Mouse (Mus musculus) layer of hippocampus, adult 2 months (tissue): ENCODE data around the gene Aldh2. TPM values are rescaled to one million over a fixed set of nuclear protein-coding genes. Genes with fewer than 3 reads are reported as not detected.

ENCODE experiments used
- DNase-seq, 2 experiments: peaks; one replicate each; pipeline ENCODE4 v3.0.0; 2022; ENCODE audit warnings: low spot score in 2 of 2
- H3K27ac ChIP-seq: fragments of 200-600 bp; 2 replicates; pipeline ENCODE4 v1.8.1; 2022
- H3K4me3 ChIP-seq: fragments of 200-600 bp; 2 replicates; pipeline ENCODE4 v1.8.1; 2022; ENCODE audit warnings: mild to moderate bottlenecking
- CTCF ChIP-seq: fragments of 200-600 bp; conservative IDR thresholded peaks from 2 replicates; pipeline ENCODE4 v1.8.1; 2022; ENCODE audit warnings: antibody characterized with exemption, mild to moderate bottlenecking, moderate library complexity
- total RNA-seq, 2 experiments: library from RNA; stranded (reverse); gene quantifications; 2 replicates each; pipeline ENCODE4 v1.2.3; 2021

The Aldh2 gene
- total RNA-seq, 2 experiments from 2014 or later: 125 to 134 TPM

DNA sequence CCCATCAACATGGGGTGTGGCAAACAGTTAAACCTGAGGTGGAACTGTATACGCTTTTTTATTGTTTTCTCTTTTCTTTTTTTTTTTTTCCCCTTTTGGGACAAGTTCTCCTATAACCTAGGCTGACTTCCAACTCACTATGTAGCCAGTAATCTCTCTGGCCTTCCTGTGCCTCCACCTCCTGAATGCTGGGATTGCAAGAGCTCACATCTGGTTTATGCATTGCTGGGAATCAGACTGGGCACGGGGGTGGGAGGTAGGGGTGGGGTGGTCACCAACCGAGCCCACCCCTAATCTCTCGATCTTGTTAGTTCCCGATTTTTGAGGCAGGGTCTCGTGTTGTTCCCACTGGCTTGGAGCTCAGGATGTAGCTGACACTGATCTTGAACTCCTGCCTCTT lies 3.7 kb downstream of the Aldh2 start:
- DNase-seq: no peak
- no peak overlapping the region for H3K27ac ChIP-seq
- no peak overlapping the region for H3K4me3 ChIP-seq
- TF ChIP-seq CTCF: no peak

- DNase-seq: peak; percentile 55 to 83
- Histone ChIP-seq H3K27ac (peak overlapping the region; percentile 93), H3K4me3 (no peak overlapping the region)
- no peak for TF ChIP-seq CTCF
Measured at GRCm38 (mm10) chr5:121586400-121587039, 7.1 kb downstream of the Aldh2 start.

DNA sequence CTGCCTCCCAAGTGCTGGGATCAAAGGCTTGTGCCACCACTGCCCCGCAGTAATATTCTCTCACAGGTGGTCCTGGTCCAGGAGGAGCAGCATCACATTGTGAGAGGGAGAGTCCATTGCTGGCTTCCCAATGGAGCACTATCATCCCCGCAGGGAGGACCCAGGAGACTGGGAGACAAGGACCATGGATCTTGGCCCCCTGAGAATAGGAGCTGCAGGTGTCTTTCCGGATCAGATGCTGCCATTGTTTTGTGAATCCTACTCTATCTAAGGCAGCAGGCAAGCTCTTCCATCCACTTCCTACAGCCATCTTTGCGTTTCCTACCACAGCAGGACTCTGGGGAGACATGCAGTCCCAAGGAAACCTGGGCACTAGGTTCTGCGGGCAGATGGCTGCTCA lies 7.9 kb downstream of the Aldh2 start:
- H3K27ac ChIP-seq: peak overlapping the region; percentile 93
- H3K4me3 ChIP-seq: no peak overlapping the region
- DNase-seq: no peak
- TF ChIP-seq CTCF: no peak

GRCm38 (mm10) chr5:121585005-121585404 lies 8.6 kb downstream of the Aldh2 start:
- no peak for DNase-seq
- 0 out of 2 replicates have a peak overlapping the region, but pooled peaks have one; percentile 93 for H3K27ac ChIP-seq
- H3K4me3 ChIP-seq: no peak overlapping the region
- TF ChIP-seq CTCF: no peak

GRCm38 (mm10) chr5:121583765-121584501 lies 9.7 kb downstream of the Aldh2 start:
- Histone ChIP-seq H3K4me3 (no peak overlapping the region), H3K27ac (peak overlapping the region; percentile 82)
- peak; percentile 76 for TF ChIP-seq CTCF
- DNase-seq: peak; percentile 65 to 69

DNA sequence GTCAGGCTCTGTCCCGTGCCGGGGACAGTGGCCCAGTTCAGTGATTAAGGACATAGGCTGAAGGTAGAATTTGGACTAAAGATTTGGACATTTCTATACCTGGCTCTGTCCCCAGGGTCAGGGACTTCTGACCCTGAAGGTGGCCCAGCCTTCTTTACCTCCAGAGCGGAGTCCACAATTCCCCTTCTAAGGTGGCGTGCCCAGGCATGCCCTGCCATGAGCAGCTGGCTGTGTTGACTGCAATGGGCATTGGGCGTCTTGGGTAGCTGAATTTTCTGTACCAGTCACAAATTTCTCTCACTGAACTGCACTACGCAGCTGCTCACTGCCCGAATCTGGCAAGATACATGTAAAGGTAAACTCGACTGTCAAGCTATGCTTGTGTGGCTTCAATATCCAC lies 11.7 kb downstream of the Aldh2 start:
- no peak for TF ChIP-seq CTCF
- Histone ChIP-seq H3K4me3 (no peak overlapping the region), H3K27ac (no peak overlapping the region)
- no peak for DNase-seq

- no peak for DNase-seq
- Histone ChIP-seq H3K4me3 (no peak overlapping the region), H3K27ac (no peak overlapping the region)
- no peak for TF ChIP-seq CTCF
Measured at GRCm38 (mm10) chr5:121576927-121577488, 16.6 kb downstream of the Aldh2 start.

DNA sequence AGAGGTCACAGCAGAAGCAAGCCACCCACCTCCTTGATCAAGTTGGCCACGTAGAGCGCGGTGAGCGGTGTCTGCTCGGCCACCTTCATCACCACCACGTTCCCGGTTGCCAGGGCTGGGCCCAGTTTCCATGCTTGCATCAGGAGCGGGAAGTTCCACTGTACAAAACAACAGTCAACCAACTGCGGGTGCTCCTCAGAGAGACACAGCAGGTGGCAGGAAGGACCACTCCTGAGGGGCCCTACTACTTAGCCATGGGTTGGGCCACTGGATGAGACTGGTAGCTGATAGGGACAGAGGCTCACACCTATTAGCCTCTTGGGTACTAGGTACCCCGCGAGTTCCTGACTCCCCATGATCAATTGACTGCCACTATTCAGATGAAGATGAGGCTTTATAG lies 17.8 kb downstream of the Aldh2 start:
- H3K4me3 ChIP-seq: no peak overlapping the region
- no peak overlapping the region for H3K27ac ChIP-seq
- DNase-seq: no peak
- no peak for TF ChIP-seq CTCF

GRCm38 (mm10) chr5:121574145-121574544 lies 19.5 kb downstream of the Aldh2 start:
- Histone ChIP-seq H3K27ac (no peak overlapping the region), H3K4me3 (no peak overlapping the region)
- DNase-seq: no peak
- no peak for TF ChIP-seq CTCF

DNA sequence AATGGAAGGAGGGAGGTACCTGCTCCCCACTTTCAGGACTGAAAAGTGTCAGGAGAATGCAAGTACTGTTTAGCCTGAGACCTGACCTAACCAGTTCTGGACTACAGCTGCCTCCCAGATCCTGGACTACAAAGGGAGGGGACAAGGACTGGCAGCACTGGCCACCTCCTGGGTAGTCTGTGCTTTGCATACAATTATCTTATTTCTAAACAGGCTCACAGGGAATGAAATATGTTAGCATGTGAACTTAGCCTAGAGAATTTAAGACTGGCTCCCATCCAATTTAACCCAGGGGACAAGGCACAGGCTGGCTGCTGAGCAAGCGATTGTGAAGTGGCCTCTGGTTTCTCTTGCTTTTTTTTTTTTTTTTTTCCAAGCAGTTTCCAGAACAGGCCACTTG lies 22.8 kb downstream of the Aldh2 start:
- Histone ChIP-seq H3K4me3 (no peak overlapping the region), H3K27ac (no peak overlapping the region)
- DNase-seq: no peak
- no peak for TF ChIP-seq CTCF

DNA sequence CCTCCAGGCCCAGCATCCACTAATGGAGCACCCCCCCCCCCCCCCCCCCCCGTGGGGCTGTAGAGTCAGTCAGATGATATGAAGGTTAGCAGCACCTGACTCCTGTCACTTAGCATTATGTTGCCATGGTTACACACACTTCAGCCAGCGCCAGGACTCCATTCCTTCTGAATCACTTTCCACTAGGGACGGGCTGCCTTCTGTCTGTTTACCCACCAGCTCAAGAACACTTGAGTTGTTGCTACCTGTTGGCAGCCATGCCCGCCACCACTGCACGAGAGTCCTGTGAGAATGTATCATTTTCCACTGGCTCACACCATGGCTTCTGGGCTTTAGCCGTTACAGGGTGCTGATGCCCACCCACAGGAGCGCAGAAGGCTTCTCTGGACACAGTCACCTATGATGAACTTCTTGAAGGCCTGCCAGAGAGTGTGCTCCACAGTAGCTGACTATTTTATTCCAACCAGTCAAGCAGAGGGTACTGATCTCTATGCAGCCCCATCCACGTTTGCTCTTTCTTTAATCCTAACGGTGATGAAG lies 23.7 kb downstream of the Aldh2 start:
- H3K4me3 ChIP-seq: no peak overlapping the region
- no peak for TF ChIP-seq CTCF
- no peak overlapping the region for H3K27ac ChIP-seq
- no peak for DNase-seq

- no peak overlapping the region for H3K4me3 ChIP-seq
- no peak overlapping the region for H3K27ac ChIP-seq
- no peak for TF ChIP-seq CTCF
- DNase-seq: no peak
Measured at GRCm38 (mm10) chr5:121566035-121566681, 27.5 kb downstream of the Aldh2 start.

DNA sequence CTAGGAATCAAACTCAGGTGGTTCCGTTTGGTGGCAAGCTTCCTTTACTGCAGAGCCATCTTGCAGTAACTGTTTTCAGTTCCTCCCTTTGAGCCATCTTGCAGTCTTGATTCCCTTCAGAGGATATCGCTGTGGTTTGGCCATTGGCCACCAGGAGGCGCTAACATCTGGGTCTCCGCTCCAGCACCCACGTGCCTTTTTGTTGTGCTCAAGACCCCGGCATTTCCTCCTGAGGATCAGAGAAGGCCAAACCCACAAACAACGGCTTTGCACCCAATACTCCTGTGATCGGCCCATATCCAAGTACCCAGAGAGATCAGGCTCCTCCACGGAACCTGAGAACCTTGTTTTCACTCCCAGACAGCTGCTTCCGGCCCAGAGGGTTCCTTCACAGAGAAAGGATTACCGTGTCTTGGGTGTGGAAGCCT lies 29.1 kb downstream of the Aldh2 start:
- peak; percentile 70 to 83 for DNase-seq
- peak overlapping the region; percentile 28; the same call in 1 of the 2 replicates for H3K4me3 ChIP-seq
- peak; percentile 90 for TF ChIP-seq CTCF
- H3K27ac ChIP-seq: 0 out of 2 replicates have a peak overlapping the region, but pooled peaks have one; percentile 21
